Mouse (Mus musculus): ENCODE measurements at regions not wholly inside any gene's neighbourhood (a gene's known extent, or its start where the extent isn't known, plus 50 kb on each side); places are given as distances from the start of the nearest gene placed in this dataset.
"Not testable (repeated sequence)": the region's sequence is repeated elsewhere in the genome, so short reads cannot be mapped to it uniquely, and the experiment has no call there.

- DNase-seq (ENCODE audit: low spot score), result no peak
Observed at GRCm38 (mm10) chr17:50397324-50397723, 103.9 kb upstream of the Dazl start.

- DNase-seq (ENCODE audit: low spot score), result no peak
Observed at GRCm38 (mm10) chr17:50407249-50407990, 101.8 kb upstream of the Plcl2 start.

- DNase-seq (ENCODE audit: low spot score), result no peak
Observed at GRCm38 (mm10) chr17:50408581-50408980, 100.6 kb upstream of the Plcl2 start.

- no peak for DNase-seq (ENCODE audit: low spot score)
Observed at GRCm38 (mm10) chr17:50409271-50409670, 99.9 kb upstream of the Plcl2 start.

GRCm38 (mm10) chr17:50409895-50410294 lies 99.3 kb upstream of the Plcl2 start:
- no peak for DNase-seq (ENCODE audit: low spot score)

GRCm38 (mm10) chr17:50410296-50410695 lies 98.9 kb upstream of the Plcl2 start:
- no peak for DNase-seq (ENCODE audit: low spot score)

- DNase-seq (ENCODE audit: low spot score), result no peak
Observed at GRCm38 (mm10) chr17:50412446-50412845, 96.8 kb upstream of the Plcl2 start.

GRCm38 (mm10) chr17:50413916-50414315 lies 95.3 kb upstream of the Plcl2 start:
- DNase-seq (ENCODE audit: low spot score), result no peak

GRCm38 (mm10) chr17:50415331-50416005 lies 93.7 kb upstream of the Plcl2 start:
- DNase-seq (ENCODE audit: low spot score), result no peak

- no peak for DNase-seq (ENCODE audit: low spot score)
Observed at GRCm38 (mm10) chr17:50416119-50416518, 93.1 kb upstream of the Plcl2 start.

GRCm38 (mm10) chr17:50416538-50417113 lies 92.6 kb upstream of the Plcl2 start:
- DNase-seq (ENCODE audit: low spot score), result no peak

GRCm38 (mm10) chr17:50418863-50419383 lies 90.3 kb upstream of the Plcl2 start:
- no peak for DNase-seq (ENCODE audit: low spot score)

- DNase-seq (ENCODE audit: low spot score), result not testable (repeated sequence)
Observed at GRCm38 (mm10) chr17:50419551-50419950, 89.7 kb upstream of the Plcl2 start.

- DNase-seq (ENCODE audit: low spot score), result no peak
Observed at GRCm38 (mm10) chr17:50419966-50420365, 89.2 kb upstream of the Plcl2 start.

GRCm38 (mm10) chr17:50420690-50421089 lies 88.5 kb upstream of the Plcl2 start:
- DNase-seq (ENCODE audit: low spot score), result no peak

GRCm38 (mm10) chr17:50421476-50421875 lies 87.7 kb upstream of the Plcl2 start:
- DNase-seq (ENCODE audit: low spot score), result no peak

- DNase-seq (ENCODE audit: low spot score), result no peak
Observed at GRCm38 (mm10) chr17:50425110-50425509, 84.1 kb upstream of the Plcl2 start.

GRCm38 (mm10) chr17:50425531-50425930 lies 83.7 kb upstream of the Plcl2 start:
- DNase-seq (ENCODE audit: low spot score), result no peak

GRCm38 (mm10) chr17:50426146-50426545 lies 83.1 kb upstream of the Plcl2 start:
- no peak for DNase-seq (ENCODE audit: low spot score)

GRCm38 (mm10) chr17:50427331-50428003 lies 81.7 kb upstream of the Plcl2 start:
- DNase-seq (ENCODE audit: low spot score), result no peak

- DNase-seq (ENCODE audit: low spot score), result no peak
Observed at GRCm38 (mm10) chr17:50428004-50428560, 81.1 kb upstream of the Plcl2 start.

- DNase-seq (ENCODE audit: low spot score), result no peak
Observed at GRCm38 (mm10) chr17:50432559-50432958, 76.6 kb upstream of the Plcl2 start.
